Mouse (Mus musculus): ENCODE results near the gene Cadm1. TPM values are rescaled to one million over a fixed set of nuclear protein-coding genes. Genes with fewer than 3 reads are reported as not detected.

Cadm1 gene
- polyA plus RNA-seq, 1 experiment = 7.9 TPM

DNA sequence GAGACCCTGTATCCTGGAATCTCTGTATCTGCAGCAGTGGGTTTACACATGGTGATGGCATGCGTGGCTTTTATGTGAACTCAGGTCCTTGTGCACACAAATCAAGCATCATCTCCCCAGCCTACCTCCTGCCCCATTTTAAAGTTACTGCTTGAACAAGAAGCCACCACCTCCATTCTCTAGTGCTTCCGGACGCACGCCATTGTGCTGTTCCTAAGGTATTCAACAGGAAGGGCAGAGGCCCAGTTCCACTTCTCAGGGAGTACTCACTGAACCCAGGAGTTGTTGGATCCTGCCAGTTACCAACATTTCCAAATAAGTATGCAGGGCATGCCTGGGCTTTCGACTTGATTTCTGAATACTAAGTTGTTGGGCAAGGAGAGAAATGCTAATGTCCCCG lies 49.5 kb downstream of the Cadm1 start:
- DNase-seq = no peak
- H3K27ac ChIP-seq (ENCODE audit: control insufficient read depth, insufficient read depth, low read length) = no peak overlapping the region
- no peaks in the 10 kb centered on the region for H3K27me3 ChIP-seq (ENCODE audit: control insufficient read depth, insufficient read depth, low read length)
- H3K4me3 ChIP-seq (ENCODE audit: control insufficient read depth, insufficient read depth, low read length) = no peak overlapping the region
- 97% methylated on average over 6 of the region's 6 CpGs for WGBS
- H3K36me3 ChIP-seq (ENCODE audit: control insufficient read depth, insufficient read depth, low read length) = no peaks in the 10 kb centered on the region
- TF ChIP-seq POLR2A (IDR thresholded peaks at IDR 0.05; ENCODE audit: control insufficient read depth, extremely low read depth, insufficient read depth, low read length, poor library complexity) = no peak
- TF ChIP-seq CTCF (IDR thresholded peaks at IDR 0.05; ENCODE audit: borderline replicate concordance, control insufficient read depth, extremely low read depth, insufficient read depth, low read length, poor library complexity) = no peak
- no peaks in the 10 kb centered on the region for H3K4me1 ChIP-seq (replicated peaks; ENCODE audit: control insufficient read depth, insufficient read depth, low read length)

DNA sequence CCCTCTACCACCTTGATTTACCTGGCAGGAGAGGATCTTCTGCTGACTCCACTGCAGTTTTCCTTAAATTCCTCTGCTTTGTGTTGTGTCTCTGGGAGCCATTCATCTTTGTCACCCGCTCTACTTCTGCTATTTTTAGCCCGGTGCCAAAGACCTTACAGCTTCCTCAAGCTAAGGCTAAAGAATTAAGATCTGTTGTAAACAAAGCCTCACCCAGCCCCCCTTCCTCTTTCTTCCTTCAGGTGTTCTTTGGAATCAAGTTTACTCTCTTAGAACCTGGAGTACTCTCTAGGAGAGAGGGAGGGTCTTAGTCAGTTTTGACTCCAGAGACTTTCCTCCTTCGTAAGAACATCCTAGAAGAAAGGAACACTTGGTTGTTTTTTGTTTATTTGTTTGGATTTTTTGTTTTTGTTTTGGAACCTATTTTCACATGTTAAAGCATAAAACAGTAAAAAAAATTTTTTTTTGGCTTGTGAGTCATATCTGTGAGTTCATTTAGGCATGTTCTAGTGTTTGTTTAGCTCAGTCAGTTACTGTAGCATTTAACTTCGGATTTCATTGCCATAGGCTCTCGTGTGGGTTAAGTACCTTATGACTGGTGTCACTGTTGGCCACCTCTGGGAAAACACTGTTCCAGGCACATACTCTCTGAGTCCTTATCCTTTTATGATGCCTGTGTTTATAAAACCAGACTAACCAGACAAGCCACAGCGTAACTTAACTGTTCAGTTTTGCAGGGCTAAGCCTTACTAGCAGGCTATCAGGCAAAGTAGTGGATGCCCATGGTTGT lies 51.8 kb downstream of the Cadm1 start:
- DNase-seq = no peak
- Histone ChIP-seq H3K36me3 (ENCODE audit: control insufficient read depth, insufficient read depth, low read length) (no peaks in the 10 kb centered on the region), H3K27me3 (ENCODE audit: control insufficient read depth, insufficient read depth, low read length) (no peaks in the 10 kb centered on the region), H3K4me1 (replicated peaks; ENCODE audit: control insufficient read depth, insufficient read depth, low read length) (no peaks in the 10 kb centered on the region), H3K4me3 (ENCODE audit: control insufficient read depth, insufficient read depth, low read length) (no peak overlapping the region), H3K27ac (ENCODE audit: control insufficient read depth, insufficient read depth, low read length) (no peak overlapping the region)
- 63% methylated on average over 6 of the region's 6 CpGs for WGBS
- TF ChIP-seq CTCF (IDR thresholded peaks at IDR 0.05; ENCODE audit: borderline replicate concordance, control insufficient read depth, extremely low read depth, insufficient read depth, low read length, poor library complexity) (no peak), POLR2A (IDR thresholded peaks at IDR 0.05; ENCODE audit: control insufficient read depth, extremely low read depth, insufficient read depth, low read length, poor library complexity) (no peak)

GRCm38 (mm10) chr9:47583241-47583640 lies 53.3 kb downstream of the Cadm1 start:
- no peak for DNase-seq
- WGBS = 88% methylated on average over 4 of the region's 4 CpGs
- Histone ChIP-seq H3K27ac (ENCODE audit: control insufficient read depth, insufficient read depth, low read length) (no peak overlapping the region), H3K4me1 (replicated peaks; ENCODE audit: control insufficient read depth, insufficient read depth, low read length) (no peaks in the 10 kb centered on the region), H3K4me3 (ENCODE audit: control insufficient read depth, insufficient read depth, low read length) (no peak overlapping the region), H3K36me3 (ENCODE audit: control insufficient read depth, insufficient read depth, low read length) (no peaks in the 10 kb centered on the region), H3K27me3 (ENCODE audit: control insufficient read depth, insufficient read depth, low read length) (no peaks in the 10 kb centered on the region)
- TF ChIP-seq POLR2A (IDR thresholded peaks at IDR 0.05; ENCODE audit: control insufficient read depth, extremely low read depth, insufficient read depth, low read length, poor library complexity) (no peak), CTCF (IDR thresholded peaks at IDR 0.05; ENCODE audit: borderline replicate concordance, control insufficient read depth, extremely low read depth, insufficient read depth, low read length, poor library complexity) (no peak)

- Histone ChIP-seq H3K27me3 (ENCODE audit: control insufficient read depth, insufficient read depth, low read length) (no peaks in the 10 kb centered on the region), H3K4me3 (ENCODE audit: control insufficient read depth, insufficient read depth, low read length) (no peak overlapping the region), H3K36me3 (ENCODE audit: control insufficient read depth, insufficient read depth, low read length) (no peaks in the 10 kb centered on the region), H3K4me1 (replicated peaks; ENCODE audit: control insufficient read depth, insufficient read depth, low read length) (no peaks in the 10 kb centered on the region), H3K27ac (ENCODE audit: control insufficient read depth, insufficient read depth, low read length) (no peak overlapping the region)
- DNase-seq = no peak
- no peak for TF ChIP-seq POLR2A (IDR thresholded peaks at IDR 0.05; ENCODE audit: control insufficient read depth, extremely low read depth, insufficient read depth, low read length, poor library complexity)
- WGBS = 93% methylated on average over 5 of the region's 5 CpGs
Measured at GRCm38 (mm10) chr9:47586176-47586575, 56.2 kb downstream of the Cadm1 start.

GRCm38 (mm10) chr9:47586839-47587238 lies 56.9 kb downstream of the Cadm1 start:
- H3K4me3 ChIP-seq (ENCODE audit: control insufficient read depth, insufficient read depth, low read length) = no peak overlapping the region
- no peak overlapping the region for H3K27ac ChIP-seq (ENCODE audit: control insufficient read depth, insufficient read depth, low read length)
- no peak for DNase-seq
- no peak for TF ChIP-seq CTCF (IDR thresholded peaks at IDR 0.05; ENCODE audit: borderline replicate concordance, control insufficient read depth, extremely low read depth, insufficient read depth, low read length, poor library complexity)
- H3K4me1 ChIP-seq (replicated peaks; ENCODE audit: control insufficient read depth, insufficient read depth, low read length) = no peaks in the 10 kb centered on the region
- H3K36me3 ChIP-seq (ENCODE audit: control insufficient read depth, insufficient read depth, low read length) = no peaks in the 10 kb centered on the region
- WGBS = 97% methylated on average over 8 of the region's 8 CpGs
- no peaks in the 10 kb centered on the region for H3K27me3 ChIP-seq (ENCODE audit: control insufficient read depth, insufficient read depth, low read length)

GRCm38 (mm10) chr9:47587577-47588194 lies 57.7 kb downstream of the Cadm1 start:
- H3K4me1 ChIP-seq (replicated peaks; ENCODE audit: control insufficient read depth, insufficient read depth, low read length) = no peaks in the 10 kb centered on the region
- peak; percentile 8 for DNase-seq
- no peaks in the 10 kb centered on the region for H3K36me3 ChIP-seq (ENCODE audit: control insufficient read depth, insufficient read depth, low read length)
- H3K27ac ChIP-seq (ENCODE audit: control insufficient read depth, insufficient read depth, low read length) = no peak overlapping the region
- TF ChIP-seq POLR2A (IDR thresholded peaks at IDR 0.05; ENCODE audit: control insufficient read depth, extremely low read depth, insufficient read depth, low read length, poor library complexity) (no peak), CTCF (IDR thresholded peaks at IDR 0.05; ENCODE audit: borderline replicate concordance, control insufficient read depth, extremely low read depth, insufficient read depth, low read length, poor library complexity) (no peak)
- no peak overlapping the region for H3K4me3 ChIP-seq (ENCODE audit: control insufficient read depth, insufficient read depth, low read length)
- H3K27me3 ChIP-seq (ENCODE audit: control insufficient read depth, insufficient read depth, low read length) = no peaks in the 10 kb centered on the region
- 53% methylated on average over 7 of the region's 7 CpGs for WGBS

All from thymus, adult 2 months (tissue).